Mouse (Mus musculus) B cell, adult 2 months (primary cell): ENCODE measurements around the gene Slc31a2.

Source experiments
- DNase-seq, 2 experiments: peaks; one replicate each; pipeline ENCODE4 v3.0.0; 2022

The Slc31a2 gene

GRCm38 (mm10) chr4:62285576-62285975, 23.2 kb downstream of the Slc31a2 start:
- DNase-seq: no peak

GRCm38 (mm10) chr4:62286257-62286991, 24.1 kb downstream of the Slc31a2 start:
- peak; percentile 66 to 74 for DNase-seq

GRCm38 (mm10) chr4:62286992-62287900, 24.9 kb downstream of the Slc31a2 start:
- peak in 1 of 2 experiments; percentile 11 for DNase-seq

- no peak for DNase-seq
These were observed 26.9 kb downstream of the Slc31a2 start for GRCm38 (mm10) chr4:62289226-62289625.

DNA sequence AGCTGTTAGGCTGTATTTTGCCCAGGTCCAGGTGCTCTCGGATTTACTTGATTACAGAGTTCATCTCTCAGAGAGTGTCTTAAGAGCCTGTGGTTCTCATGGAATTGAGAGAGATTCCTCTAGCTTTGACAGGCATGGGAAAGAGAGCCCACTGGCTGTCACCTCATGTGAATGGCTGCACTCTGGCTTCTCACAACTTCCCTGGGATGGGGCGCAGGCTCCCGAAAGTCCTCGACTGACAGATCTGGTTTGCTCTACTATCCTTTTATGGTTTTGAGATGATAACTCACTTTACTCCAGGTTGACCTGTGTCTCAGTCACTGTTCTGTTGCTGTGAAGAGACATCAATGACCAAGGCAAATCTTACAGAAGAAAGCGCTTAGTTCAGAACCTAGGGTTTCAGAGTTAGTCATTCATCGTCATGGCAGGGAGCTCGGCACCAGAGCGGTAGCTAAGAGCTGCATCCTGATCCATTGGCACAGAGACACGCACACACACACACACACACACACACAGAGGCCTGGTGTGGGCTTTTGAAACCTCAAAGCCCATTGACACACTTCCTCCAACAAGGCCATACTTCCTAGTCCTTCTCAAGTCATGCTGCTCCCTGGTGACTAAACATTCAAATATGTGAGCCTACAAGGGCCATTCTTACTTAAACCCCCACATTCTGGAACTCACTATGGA, 28.6 kb downstream of the Slc31a2 start:
- no peak for DNase-seq

DNA sequence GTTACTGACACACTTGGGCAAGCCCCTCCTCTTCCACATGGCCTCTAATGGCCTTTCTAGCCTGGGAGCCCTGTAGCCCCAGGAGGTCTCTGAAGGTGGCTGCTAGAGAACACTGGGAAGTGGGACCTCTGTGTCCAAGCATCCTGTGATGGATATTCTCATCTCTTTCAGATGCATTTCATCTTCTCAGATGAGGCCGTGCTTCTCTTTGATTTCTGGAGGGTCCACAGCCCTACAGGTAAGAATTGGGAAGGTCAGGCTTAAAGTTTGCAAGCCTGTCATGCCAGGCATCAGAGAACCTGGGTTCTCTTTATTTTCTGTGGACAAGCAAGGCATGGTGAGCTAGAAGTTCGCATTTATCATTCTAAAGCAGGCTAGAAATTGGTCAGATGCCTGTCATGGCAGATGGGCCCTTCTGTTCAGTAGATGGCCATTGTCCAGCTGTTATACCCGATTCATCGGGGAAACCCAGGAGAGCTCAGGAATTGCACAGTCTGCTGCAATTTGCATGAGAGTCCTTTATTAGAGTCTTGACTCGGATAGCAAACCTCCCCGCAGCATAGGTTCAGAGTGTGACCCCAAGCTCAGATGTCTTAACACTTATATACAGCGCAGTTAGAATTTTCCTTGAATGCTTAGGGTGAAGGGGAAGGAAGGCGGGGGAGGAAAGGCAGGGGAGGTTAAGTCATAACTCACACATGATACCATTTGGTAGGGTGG, 30.3 kb downstream of the Slc31a2 start:
- no peak for DNase-seq

DNA sequence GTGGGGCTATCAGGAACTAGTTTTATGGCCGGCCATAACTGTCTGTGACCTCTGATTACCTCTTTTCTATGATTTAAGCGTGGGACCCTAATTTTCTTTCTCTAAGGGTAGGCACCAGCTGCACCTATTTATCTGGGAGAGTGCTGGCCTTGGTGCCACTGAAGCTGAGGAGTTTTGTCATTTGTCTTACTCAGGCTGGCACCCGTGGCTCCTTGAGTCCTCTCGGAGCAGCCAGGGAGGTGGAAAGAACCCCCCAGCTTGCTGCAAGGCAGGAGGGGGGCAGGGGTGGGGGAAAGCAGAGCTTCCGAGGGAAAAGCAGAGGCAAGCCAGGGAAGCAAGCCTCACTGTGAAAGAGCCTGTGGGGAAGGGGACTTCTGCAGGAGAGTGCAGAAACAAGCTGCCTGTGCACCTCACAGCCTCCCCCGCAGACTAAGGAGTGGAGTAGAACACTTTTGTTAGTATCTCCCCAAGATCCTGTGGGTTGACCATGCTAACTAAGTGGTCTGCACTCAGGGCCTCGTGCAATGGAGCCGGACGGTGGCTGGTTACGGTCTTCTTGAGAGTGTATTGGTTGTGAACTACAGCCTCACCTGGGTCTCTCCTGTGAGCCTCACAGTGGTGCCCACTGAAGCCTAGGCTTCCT, 31.0 kb downstream of the Slc31a2 start:
- DNase-seq: no peak

- no peak for DNase-seq
These were observed 32.4 kb downstream of the Slc31a2 start for GRCm38 (mm10) chr4:62294741-62295140.

- DNase-seq: no peak
These were observed 35.1 kb downstream of the Slc31a2 start for GRCm38 (mm10) chr4:62297280-62298130.

DNA sequence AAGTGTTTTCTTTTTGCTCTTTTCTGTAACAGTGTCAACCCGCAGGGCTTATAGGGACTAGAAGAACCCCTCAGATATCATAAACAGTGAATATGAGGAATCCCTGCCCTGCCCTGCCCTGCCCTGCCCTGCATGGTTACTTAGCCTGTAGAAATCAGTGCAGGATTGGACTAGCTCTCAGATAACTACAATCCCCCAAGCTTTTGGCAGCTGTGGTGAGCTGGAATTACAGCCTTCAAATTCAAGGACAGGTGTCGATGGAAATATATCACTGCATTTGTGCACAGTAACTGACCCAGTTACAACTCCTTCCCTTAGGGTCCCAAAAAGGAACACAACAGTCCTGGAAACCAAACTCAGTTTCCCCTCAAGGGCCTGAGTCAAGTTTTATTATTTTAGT, 37.6 kb downstream of the Slc31a2 start:
- no peak for DNase-seq

DNA sequence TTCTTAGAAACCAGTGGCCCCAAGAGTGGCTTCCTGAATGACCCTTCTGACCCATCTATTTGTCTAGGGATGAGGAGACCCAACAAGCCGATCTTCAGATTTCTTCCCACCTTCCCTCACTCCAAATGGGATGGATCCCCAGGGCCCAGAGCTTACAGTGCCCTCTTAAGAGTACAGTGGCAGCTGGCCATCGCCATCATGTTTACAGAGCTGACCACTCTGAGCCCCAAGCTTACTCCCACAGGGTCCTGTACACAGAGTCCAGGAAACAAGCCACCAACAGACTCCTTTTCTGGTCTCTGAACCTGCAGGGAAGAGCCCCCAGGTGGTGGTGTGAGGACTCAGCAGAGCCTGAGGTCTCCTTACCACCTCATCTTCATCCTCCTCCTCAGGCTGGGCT, 40.4 kb downstream of the Slc31a2 start:
- no peak for DNase-seq

DNA sequence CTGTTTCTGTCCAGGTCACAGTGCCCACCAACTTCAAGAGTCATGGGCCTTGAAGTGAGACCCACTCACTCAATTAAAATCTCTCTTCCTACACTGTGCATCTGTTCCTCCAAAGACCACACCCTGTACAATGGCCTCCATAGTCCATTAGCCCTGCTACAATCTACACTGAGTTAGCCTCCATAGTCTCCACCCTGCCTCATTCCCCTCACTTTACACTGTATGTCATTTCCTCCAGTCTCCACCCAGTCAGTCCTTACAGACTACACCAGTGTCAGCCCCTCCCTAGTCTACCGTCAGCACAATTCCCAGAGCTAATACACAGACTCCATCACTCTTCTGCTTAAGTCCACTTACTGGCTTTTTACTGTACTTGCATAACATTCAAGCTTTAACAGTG, 40.9 kb downstream of the Slc31a2 start:
- DNase-seq: no peak

DNA sequence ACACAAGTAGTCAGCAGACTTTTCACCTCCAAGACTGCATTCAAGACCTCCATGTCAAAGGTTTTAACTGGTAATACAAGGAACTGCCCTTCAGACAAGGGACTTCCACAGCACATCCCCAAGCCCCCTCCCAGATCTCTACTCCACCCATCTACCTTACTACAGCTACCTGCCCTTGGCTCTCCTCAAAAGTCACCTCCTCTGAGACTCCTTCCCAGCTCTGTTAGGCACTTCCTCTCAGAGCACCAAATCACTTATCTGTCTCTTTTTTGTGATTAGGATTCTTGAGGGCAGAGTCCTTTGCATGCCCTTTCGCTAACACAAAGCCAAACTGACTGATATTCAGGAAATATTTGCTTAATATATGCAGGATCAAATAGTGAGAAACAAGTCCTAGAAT, 43.9 kb downstream of the Slc31a2 start:
- DNase-seq: no peak

GRCm38 (mm10) chr4:62306840-62307239, 44.5 kb downstream of the Slc31a2 start:
- DNase-seq: no peak

- no peak for DNase-seq
These were observed 46.0 kb downstream of the Slc31a2 start for GRCm38 (mm10) chr4:62308406-62308805.

DNA sequence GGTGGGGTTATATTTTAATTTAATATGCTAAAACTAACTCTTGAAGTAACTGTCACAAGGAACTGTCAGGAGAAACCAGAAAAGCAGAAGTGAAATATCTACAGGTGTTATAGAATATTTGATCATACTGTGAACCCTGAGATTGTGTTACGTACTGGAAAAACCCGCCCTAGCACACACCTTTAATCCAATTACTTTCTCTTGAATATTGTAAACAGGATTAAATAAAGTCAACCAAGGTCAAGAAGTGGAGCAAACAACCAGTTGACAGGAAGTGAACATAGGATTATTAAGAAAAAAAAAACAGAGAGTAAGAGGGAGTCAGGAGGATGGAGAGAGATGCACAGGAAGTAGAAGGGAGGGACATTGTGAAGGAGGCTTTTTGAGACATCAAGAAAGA, 50.5 kb downstream of the Slc31a2 start:
- DNase-seq: peak; percentile 20 to 31

- DNase-seq: no peak
These were observed 51.4 kb downstream of the Slc31a2 start for GRCm38 (mm10) chr4:62313641-62314211.

GRCm38 (mm10) chr4:62314516-62314915, 52.2 kb downstream of the Slc31a2 start:
- DNase-seq: no peak

- no peak for DNase-seq
These were observed 54.1 kb downstream of the Slc31a2 start for GRCm38 (mm10) chr4:62316456-62316855.

GRCm38 (mm10) chr4:62318294-62318693, 55.9 kb downstream of the Slc31a2 start:
- no peak for DNase-seq

GRCm38 (mm10) chr4:62322684-62323083, 60.3 kb downstream of the Slc31a2 start:
- DNase-seq: peak; percentile 41 to 43
